Mouse (Mus musculus): ENCODE measurements around the gene Olfr547. TPM values are rescaled to one million over a fixed set of nuclear protein-coding genes. Genes with fewer than 3 reads are reported as not detected.

Olfr547 gene
- total RNA-seq (2015; ENCODE audit: low replicate concordance) (not detected in 2 replicates), total RNA-seq (2017; ENCODE audit: low replicate concordance) (not detected in 2 replicates)

GRCm38 (mm10) chr7:102534449-102534848 lies at the start of gene Olfr547:
Gene Olfr547, plus strand, starts transcription at chr7:102534749.
- no peak for ATAC-seq (replicated peaks; ENCODE audit: low FRiP score, poor library complexity, severe bottlenecking)

GRCm38 (mm10) chr7:102484766-102485165 lies 49.8 kb upstream of the Olfr547 start:
- peak; percentile 49; the same call in 1 of the 2 replicates for ATAC-seq (replicated peaks; ENCODE audit: low FRiP score, poor library complexity, severe bottlenecking)

GRCm38 (mm10) chr7:102486105-102486504 lies 48.4 kb upstream of the Olfr547 start:
- ATAC-seq (replicated peaks; ENCODE audit: low FRiP score, poor library complexity, severe bottlenecking), result no peak

GRCm38 (mm10) chr7:102488161-102488560 lies 46.4 kb upstream of the Olfr547 start, which contains the start of gene Olfr544:
Gene Olfr544, minus strand, starts transcription at chr7:102488313.
- no peak for ATAC-seq (replicated peaks; ENCODE audit: low FRiP score, poor library complexity, severe bottlenecking)

- ATAC-seq (replicated peaks; ENCODE audit: low FRiP score, poor library complexity, severe bottlenecking), result peak; percentile 71
Measured at GRCm38 (mm10) chr7:102494416-102494815, 40.1 kb upstream of the Olfr547 start.

- no peak for ATAC-seq (replicated peaks; ENCODE audit: low FRiP score, poor library complexity, severe bottlenecking)
Measured at GRCm38 (mm10) chr7:102499473-102499872, 35.1 kb upstream of the Olfr547 start, which contains the start of gene Olfr545. Gene Olfr545, minus strand, starts transcription at chr7:102499573.

- no peak for ATAC-seq (replicated peaks; ENCODE audit: low FRiP score, poor library complexity, severe bottlenecking)
Measured at GRCm38 (mm10) chr7:102501986-102502385, 32.6 kb upstream of the Olfr547 start.

- peak; percentile 69 for ATAC-seq (replicated peaks; ENCODE audit: low FRiP score, poor library complexity, severe bottlenecking)
Measured at GRCm38 (mm10) chr7:102506848-102507247, 27.7 kb upstream of the Olfr547 start.

- no peak for ATAC-seq (replicated peaks; ENCODE audit: low FRiP score, poor library complexity, severe bottlenecking)
Measured at GRCm38 (mm10) chr7:102508066-102508465, 26.5 kb upstream of the Olfr547 start.

- ATAC-seq (replicated peaks; ENCODE audit: low FRiP score, poor library complexity, severe bottlenecking), result no peak
Measured at GRCm38 (mm10) chr7:102508666-102509065, 25.9 kb upstream of the Olfr547 start.

- ATAC-seq (replicated peaks; ENCODE audit: low FRiP score, poor library complexity, severe bottlenecking), result no peak
Measured at GRCm38 (mm10) chr7:102509726-102510125, 24.8 kb upstream of the Olfr547 start.

GRCm38 (mm10) chr7:102511927-102512326 lies 22.6 kb upstream of the Olfr547 start:
- ATAC-seq (replicated peaks; ENCODE audit: low FRiP score, poor library complexity, severe bottlenecking), result no peak

GRCm38 (mm10) chr7:102512814-102513435 lies 21.6 kb upstream of the Olfr547 start:
- peak; percentile 72 for ATAC-seq (replicated peaks; ENCODE audit: low FRiP score, poor library complexity, severe bottlenecking)

- ATAC-seq (replicated peaks; ENCODE audit: low FRiP score, poor library complexity, severe bottlenecking), result no peak
Measured at GRCm38 (mm10) chr7:102514144-102514543, 20.4 kb upstream of the Olfr547 start.

GRCm38 (mm10) chr7:102516261-102517050 lies 18.1 kb upstream of the Olfr547 start:
- no peak for ATAC-seq (replicated peaks; ENCODE audit: low FRiP score, poor library complexity, severe bottlenecking)

- ATAC-seq (replicated peaks; ENCODE audit: low FRiP score, poor library complexity, severe bottlenecking), result no peak
Measured at GRCm38 (mm10) chr7:102517051-102517335, 17.6 kb upstream of the Olfr547 start.

GRCm38 (mm10) chr7:102529052-102529451 lies 5.5 kb upstream of the Olfr547 start:
- ATAC-seq (replicated peaks; ENCODE audit: low FRiP score, poor library complexity, severe bottlenecking), result no peak

GRCm38 (mm10) chr7:102540596-102540995 lies 6.0 kb downstream of the Olfr547 start, which contains the start of gene Olfr548-ps1:
Gene Olfr548-ps1, plus strand, starts transcription at chr7:102540896.
- ATAC-seq (replicated peaks; ENCODE audit: low FRiP score, poor library complexity, severe bottlenecking), result no peak

- ATAC-seq (replicated peaks; ENCODE audit: low FRiP score, poor library complexity, severe bottlenecking), result no peak
Measured at GRCm38 (mm10) chr7:102541251-102541650, 6.7 kb downstream of the Olfr547 start.

GRCm38 (mm10) chr7:102549570-102549969 lies 15.0 kb downstream of the Olfr547 start, which contains the start of gene Olfr549:
Gene Olfr549, plus strand, starts transcription at chr7:102549870.
- no peak for ATAC-seq (replicated peaks; ENCODE audit: low FRiP score, poor library complexity, severe bottlenecking)

GRCm38 (mm10) chr7:102553279-102553678 lies 18.7 kb downstream of the Olfr547 start:
- no peak for ATAC-seq (replicated peaks; ENCODE audit: low FRiP score, poor library complexity, severe bottlenecking)
